Mouse (Mus musculus) kidney, postnatal 4 days (tissue): ENCODE results near the gene Gm20388.
A peak's percentile ranks its signal among the peaks of the same experiment; 100 is the strongest.
"Not testable (repeated sequence)": the region's sequence is repeated elsewhere in the genome, so short reads cannot be mapped to it uniquely, and the experiment has no call there.

Source experiments
- DNase-seq, 2 experiments: peaks; one replicate each; pipeline ENCODE4 v3.0.0; 2021; ENCODE audit warnings: mixed read lengths in 2 of 2

The Gm20388 gene

DNA sequence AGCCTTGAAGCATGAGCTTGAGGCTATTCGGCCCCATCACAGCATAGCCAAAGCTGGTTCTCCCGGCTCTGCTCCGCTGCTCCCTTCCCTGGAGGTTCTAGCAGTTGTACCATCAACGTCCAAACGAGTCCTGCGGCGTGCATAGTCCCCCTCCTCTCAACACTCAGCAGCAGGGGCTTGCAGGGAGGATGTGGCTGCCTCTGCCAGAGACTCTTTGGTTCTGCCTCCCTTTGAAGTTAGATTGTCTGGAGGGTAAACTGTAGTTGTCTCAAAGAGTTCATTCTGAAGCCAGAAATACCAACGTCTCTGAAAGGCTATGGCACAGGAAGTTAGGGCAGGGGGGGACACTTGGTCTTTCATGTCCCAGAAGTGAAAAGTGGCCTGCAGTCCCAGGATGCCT, 3493.9 kb downstream of the Gm20388 start:
- DNase-seq, result peak in 1 of 2 experiments; percentile 29

DNA sequence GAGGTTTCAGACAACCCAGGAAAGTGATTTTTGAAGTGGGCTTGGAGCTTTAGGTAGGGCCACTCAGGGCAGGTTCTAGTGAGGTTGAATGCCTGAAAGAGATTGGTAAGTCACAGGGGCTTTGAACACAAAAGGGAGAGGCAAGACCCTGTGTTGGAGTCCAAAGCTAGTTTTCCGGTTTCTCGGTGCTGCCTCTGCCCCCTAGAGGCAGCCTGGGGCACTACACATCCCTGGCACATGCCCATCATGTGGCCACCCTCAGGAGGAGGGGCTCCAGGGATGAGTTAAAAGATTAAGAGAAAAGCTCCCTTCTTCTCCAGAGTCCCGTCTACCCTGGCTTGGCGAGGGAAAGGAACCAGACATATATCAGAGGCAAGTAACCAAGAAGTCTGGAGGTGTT, 3496.1 kb downstream of the Gm20388 start, which contains the start of gene Mc1r:
Gene Mc1r (plus strand): TSS at position 322 of the 400 bp plus-strand sequence.
- DNase-seq, result peak; percentile 71 to 80

DNA sequence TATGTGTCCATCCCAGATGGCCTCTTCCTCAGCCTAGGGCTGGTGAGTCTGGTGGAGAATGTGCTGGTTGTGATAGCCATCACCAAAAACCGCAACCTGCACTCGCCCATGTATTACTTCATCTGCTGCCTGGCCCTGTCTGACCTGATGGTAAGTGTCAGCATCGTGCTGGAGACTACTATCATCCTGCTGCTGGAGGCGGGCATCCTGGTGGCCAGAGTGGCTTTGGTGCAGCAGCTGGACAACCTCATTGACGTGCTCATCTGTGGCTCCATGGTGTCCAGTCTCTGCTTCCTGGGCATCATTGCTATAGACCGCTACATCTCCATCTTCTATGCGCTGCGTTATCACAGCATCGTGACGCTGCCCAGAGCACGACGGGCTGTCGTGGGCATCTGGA, 3497.0 kb downstream of the Gm20388 start:
- no peak for DNase-seq

DNA sequence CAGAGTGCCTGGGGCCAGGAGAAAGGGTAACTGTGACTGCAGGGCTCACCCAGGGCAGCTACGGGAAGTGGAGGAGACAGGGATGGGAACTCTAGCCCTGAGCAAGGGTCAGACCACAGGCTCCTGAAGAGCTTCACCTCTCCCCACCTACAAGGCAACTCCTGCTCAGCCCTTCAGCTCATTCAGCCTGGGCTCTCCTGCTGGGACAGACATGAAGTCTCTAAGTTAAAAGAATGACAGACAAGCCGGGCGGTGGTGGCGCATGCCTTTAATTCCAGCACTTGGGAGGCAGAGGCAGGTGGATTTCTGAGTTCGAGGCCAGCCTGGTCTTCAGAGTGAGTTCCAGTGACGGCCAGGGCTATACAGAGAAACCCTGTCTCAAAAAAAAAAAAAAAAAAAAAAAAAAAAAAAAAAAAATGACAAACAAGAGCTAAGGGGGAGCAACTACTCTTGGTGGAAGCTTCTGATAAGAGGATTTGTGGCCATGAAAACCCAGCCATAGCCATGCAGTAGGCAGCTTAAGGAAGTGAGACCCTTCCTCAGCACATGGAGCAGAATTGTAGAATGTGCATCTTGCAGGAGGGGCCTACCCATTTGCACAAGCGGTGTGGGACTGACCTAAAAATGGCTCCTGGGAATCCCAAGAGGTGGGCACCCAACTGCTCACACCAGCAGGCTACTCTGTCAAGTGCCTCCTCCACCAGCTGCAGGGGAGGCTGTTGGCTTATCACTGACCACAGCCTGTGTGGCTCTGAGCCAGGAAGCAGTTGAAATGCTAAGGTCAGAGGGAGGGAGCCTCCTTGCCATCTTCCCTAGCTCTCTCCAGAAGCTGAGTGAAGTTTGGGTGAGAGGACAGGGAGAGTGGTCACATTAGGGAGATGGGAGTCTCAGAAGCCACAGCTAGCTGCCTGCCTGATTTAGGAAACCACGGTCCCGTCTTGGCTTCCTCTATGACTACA, 3498.2 kb downstream of the Gm20388 start:
- DNase-seq, result no peak

DNA sequence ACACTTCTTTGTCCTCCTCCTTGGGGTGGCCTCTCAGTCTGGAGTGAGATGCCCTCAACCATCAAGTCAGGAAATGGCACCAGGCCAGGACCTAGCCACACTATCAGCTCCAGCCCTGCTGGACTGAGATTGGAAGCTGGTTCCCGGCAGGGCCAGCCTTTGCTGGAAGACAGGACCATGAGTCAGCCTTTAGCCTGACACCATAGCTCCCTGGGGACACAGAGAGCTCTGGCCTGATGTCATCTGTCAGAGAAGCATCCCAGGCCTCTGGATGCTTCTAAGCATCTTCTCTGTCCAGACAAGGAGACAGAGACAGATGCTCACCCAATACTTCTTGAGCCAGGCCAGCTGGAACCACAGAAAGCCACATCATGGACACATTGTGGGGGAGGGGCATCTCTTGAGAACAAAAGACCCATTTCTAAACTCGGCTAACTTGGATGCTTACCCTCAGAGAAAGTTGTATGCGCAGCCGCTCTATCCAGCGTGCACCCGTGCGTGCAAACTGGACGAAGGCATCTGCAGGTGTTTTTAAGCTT, 3499.5 kb downstream of the Gm20388 start:
- peak; percentile 24 to 33 for DNase-seq

DNA sequence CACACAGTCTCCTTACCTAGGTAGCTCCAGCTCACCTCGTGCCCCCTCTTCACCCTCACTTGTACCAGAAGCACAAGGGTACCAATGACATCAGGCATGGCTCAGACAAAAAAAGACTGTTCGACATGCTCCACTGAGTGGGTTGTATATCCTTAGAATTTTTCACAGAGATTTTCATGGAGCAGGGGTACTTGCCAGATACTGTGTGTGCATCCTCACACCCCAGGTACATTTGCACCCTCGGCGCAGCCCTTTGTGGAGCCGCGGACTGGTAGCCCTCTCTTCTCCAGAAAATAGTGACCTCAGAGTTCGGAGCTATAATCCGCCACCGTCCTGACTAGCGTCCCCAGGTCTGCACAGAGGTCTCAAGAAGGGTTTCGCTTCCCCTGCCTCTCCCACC, 3500.1 kb downstream of the Gm20388 start:
- DNase-seq, result no peak

DNA sequence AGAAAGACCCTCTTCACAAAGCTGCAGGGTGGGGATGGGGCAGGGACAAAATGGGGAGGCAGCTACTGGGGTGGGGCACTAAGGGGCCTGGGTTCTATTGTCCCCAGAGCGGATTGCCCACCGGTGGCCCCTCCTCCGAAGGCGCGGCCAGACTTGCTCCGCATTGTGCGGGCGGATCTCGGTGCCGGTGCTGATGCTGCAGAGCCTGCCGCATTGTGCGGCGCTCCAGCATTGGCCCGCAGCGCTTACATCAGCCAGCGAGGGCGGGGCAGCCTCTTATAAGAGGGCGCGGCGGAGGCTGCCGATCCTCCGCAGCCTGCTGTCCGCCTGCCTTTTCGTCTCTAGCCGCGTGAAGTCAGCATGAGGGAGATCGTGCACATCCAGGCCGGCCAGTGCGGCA, 3500.6 kb downstream of the Gm20388 start, which contains the start of gene Tubb3:
Gene Tubb3 (plus strand): TSS at position 179 of the 400 bp plus-strand sequence.
- DNase-seq, result peak; percentile 55 to 64

DNA sequence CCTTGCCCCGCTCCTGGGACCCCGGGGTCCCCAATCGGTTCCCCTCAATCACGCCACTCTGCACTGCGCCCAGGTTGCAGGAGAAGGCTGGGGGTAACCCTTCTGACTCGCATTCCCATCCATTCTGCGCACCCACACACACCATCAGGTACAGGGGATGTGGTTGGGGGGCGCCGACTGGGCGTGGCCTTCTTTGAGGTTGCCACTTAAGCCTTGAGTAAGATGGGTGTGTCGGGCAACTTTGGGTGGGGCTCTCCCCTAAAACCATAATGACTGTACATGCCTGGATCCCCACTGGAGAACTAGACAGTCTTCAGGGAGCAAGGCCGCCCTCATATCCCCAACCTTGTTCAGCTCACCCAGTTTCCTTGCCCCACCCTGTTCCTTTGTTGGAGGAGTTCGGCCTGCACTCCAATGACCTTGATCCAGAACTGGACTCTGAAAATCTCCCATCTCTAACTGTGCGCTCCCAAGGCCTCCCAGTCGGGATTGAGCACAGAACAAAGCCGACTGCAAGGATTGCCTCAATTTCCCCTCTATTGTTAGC, 3501.2 kb downstream of the Gm20388 start:
- no peak for DNase-seq

DNA sequence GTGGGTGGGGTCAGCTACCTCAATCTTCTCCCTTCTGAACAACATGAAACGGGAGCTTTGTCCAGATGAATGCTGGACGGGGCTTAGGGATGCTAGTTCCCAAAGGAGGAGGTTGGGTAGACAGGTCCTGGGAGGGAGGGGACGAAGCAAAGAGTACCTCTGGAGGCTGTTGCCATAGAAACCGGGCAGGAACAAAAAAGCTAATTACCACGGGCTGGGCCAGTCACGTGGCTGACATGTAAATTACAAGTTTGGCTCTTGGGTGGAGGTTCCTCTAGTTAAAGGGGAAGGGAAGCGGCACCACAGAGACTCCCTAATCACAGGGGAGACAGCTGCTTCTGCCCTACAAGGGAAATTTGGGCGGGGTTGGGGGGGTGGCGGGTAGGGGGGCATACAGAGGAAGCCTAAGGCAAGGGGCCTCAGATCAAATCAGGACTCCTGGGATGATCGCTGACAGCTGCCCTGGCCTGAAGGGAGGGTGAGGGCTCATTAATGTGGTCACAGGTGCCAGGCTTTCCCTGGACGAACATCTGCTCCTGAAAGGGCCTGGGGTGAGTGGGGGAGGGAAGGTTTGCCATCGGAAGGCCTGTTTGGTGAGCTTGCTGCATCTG, 3502.0 kb downstream of the Gm20388 start:
- DNase-seq, result no peak

DNA sequence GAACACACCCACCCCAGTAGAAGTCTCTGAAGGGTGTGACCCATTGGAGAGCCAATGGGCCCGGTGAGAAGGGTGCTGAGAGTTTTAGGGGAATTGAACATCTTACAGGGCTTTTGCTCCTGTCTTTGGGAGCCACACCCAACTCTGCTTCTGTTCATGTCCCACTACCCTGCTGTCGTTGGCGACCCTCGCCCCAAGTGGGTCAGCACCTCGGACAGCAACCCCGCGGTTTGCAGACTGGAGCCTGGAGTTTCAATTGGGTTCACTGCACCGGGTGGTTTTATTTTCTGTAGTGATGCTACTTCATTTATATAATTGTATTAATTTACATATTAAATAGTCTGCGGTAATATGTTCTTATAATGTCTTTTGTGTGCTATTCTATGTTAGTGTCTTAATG, 3503.6 kb downstream of the Gm20388 start:
- peak; percentile 64 to 66 for DNase-seq

DNA sequence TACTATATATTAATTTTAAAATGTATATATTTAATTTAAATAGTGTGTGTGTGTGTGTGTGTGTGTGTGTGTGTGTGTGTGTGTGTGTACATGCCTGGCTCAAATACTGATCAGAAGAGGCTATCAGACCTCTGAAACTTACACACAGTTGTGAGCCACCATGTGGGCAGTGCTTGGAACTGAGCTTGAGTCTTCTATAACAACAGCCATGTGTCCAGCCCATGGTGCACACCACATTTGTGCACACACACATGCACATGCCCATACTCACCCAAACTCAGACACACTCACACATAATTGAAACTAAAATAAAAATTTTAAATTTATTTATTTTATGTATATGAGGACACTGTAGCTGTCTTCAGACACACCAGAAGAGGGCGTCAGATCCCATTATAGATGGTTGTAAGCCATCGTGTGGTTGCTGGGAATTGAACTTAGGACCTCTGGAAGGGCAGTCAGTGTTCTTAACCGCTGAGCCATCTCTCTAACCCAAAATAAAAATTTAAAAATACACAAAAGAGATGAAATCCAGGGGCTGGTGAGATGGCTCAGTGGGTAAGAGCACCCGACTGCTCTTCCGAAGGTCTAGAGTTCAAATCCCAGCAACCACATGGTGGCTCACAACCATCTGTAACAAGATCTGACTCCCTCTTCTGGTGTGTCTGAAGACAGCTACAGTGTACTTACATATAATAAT, 3504.5 kb downstream of the Gm20388 start:
- DNase-seq, result not testable (repeated sequence)

DNA sequence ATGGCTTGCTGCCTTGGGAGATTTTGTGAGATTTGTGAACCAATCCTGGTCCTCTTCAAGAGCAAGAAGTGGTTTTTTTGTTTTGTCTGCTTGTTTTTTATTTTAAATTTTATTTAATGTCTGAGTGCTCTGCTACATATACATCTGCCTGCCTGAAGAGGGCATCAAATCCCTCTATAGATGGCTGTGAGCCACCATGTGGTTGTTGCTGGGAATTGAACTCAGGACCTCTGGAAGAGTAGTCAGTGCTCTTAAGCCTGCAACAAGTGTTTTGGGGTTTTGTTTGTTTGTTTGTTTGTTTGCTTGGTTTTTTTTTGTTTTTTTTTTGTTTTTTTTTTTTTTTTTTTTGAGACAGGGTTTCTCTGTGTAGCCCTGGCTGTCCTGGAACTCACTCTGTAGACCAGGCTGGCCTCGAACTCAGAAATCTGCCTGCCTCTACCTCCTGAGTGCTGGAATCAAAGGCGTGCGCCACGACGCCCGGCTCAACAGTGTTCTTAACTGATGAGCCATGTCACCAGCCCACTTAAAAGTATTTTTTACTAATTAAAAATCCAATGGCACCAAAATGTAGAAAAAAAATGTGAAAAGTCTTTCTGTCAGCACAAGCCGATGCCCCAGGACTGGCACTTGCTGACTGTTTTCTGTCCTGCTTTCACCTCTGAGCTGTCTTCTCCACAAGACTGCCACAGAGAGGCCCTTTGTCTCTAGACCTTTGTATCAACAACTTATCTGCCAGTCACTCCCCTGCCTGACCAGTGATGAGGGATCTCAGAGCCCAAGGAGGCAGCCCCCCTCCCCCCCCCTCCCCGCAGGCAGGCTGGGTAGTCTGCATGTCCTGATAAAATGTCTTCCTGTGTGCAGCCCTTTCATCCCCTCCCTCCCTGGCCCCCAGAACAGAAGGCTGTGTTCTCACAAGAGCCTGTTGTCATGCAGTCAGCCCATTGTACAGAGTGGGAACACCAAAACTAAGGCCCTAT, 3505.6 kb downstream of the Gm20388 start:
- no peak for DNase-seq

DNA sequence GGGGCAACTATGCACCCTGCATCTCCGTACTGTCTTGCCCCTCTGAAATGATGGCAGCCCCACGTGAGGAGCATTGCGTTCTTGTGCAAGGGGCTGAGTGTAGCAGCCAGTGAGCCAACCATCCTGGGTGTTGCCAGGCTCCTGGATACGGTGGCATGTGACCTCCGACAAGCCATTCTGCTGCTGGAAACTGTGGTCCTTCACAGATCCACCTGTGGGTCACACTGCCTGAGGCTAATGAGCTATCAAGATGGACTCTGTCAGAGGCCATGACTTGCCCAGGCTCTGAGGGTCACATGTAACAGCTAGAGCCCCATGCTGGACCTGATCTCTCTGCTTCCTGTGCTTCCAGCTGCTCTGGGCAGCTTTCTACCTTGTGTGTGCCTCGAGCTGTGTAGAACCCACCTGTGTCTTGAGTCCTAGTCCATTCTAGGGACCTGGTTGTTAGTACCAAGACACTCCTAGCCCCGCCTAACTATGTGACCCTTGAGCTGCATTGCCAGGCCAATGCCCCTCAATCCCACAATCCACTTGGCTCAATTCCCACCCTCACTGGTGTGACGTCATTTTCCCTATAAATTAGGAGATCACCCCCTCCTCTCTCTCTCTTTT, 3506.4 kb downstream of the Gm20388 start:
- no peak for DNase-seq

DNA sequence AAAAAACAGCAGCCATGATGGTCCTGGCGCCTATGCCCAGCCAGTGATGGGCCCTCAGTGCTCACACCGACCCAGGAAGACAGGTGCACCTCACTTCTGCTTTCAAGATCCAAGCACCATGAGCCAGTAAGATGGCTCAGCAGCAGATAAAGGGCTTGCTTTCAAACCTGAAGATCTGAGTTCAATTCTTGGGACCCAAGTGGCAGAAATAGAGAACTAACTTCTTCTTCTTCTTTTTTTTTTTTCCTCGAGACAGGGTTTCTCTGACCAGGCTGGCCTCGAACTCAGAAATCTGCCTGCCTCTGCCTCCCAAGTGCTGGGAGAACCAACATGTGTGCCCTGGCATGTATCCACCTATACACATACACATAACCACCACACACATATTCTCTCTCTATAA, 3509.1 kb downstream of the Gm20388 start:
- DNase-seq, result no peak

DNA sequence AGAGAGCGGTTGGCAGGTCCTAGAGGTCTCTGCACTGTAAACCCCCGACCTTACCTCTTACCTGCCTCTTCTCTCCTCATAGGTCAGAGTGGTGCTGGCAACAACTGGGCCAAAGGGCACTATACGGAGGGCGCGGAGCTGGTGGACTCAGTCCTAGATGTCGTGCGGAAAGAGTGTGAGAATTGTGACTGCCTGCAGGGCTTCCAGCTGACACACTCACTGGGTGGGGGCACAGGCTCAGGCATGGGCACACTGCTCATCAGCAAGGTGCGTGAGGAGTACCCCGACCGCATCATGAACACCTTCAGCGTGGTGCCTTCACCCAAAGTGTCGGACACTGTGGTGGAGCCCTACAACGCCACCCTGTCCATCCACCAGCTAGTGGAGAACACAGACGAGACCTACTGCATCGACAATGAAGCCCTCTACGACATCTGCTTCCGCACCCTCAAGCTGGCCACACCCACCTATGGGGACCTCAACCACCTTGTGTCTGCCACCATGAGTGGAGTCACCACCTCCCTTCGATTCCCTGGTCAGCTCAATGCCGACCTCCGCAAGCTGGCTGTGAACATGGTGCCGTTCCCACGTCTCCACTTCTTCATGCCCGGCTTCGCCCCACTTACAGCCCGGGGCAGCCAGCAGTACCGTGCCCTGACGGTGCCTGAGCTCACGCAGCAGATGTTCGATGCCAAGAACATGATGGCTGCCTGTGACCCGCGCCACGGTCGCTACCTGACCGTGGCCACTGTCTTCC, 3510.1 kb downstream of the Gm20388 start:
- no peak for DNase-seq

DNA sequence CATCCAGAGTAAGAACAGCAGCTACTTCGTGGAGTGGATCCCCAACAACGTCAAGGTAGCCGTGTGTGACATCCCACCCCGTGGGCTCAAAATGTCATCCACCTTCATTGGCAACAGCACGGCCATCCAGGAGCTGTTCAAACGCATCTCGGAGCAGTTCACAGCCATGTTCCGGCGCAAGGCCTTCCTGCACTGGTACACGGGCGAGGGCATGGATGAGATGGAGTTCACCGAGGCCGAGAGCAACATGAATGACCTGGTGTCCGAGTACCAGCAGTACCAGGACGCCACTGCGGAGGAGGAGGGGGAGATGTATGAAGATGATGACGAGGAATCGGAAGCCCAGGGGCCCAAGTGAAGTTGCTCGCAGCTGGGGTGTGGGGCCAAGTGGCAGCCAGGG, 3510.7 kb downstream of the Gm20388 start:
- DNase-seq, result no peak

DNA sequence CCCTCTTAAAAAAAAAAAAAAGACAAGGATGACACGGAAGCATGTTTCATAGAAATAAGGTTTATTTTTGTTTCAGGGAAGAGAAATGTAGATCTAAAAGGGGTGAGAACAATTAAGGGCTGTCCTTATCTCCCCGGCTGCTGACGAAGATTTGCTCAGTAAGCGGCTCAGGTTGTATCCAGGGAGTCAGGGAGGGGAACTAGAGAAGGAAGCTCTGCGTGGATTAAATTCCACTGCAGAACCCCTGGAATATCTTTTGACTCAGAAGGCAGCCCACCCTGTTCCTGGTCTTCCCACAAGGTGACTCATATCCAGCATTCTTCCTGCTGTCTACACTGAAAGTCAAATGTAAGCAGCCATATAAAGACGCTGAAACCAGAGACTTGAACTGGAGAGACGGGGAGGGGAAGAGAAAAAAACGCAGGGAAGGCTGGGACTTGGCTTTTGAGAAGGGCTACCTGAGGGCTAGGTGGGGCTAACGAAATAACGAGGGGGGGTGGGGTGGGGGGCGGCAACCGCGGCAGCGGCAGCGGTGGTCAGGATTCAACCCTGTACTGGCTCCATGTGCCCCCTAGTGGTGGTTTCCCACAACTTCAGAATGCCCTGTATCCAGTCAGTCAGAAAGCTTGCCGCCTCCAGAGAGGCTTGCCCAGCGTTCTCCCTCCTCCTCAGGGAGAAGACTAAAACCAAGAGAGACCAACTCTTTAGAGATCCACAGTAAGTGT, 3511.6 kb downstream of the Gm20388 start:
- DNase-seq, result peak; percentile 80 to 85

DNA sequence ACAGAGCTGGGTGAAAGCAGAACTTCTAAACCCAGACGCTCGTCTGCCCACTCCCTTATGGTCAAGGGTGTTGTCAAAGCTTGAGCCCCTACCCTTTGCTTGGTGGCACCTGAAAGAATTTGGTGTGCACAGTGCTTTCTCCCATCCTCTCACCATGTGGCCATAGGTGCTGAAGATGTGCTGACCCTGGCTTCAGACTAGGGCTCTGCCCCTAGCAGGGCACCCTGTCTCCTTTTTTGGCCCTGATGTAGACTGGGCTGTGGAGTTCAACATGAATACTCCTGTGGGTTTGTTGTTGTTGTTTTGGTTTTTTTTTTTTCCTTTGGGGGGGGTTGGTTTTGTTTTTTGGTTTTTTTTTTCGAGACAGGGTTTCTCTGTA, 3512.1 kb downstream of the Gm20388 start:
- no peak for DNase-seq

DNA sequence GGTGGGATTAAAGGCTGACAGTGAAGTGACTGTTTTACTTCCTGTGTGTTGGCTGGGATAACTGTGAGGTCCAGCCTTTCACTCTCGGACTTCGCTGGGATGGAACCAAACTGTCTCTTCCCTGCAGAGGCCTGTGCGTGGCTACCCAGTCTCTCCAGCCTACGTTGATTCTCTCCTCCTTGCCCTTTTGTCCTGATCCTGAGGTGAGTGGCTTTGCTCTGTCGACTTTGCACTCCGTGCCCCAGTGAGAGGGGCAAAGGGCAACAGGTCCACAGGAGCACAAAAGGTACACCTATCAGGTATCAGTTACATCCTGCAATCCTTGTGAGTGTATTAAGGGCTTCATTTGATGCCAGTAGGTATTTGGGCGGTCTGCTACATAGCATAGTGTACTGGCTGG, 3512.8 kb downstream of the Gm20388 start, which contains the start of gene Def8:
Gene Def8 (plus strand): TSS at position 87 of the 400 bp plus-strand sequence.
- no peak for DNase-seq
